Mouse (Mus musculus) forebrain, embryonic 11.5 days (tissue): ENCODE results near the gene Pramel7. TPM values are rescaled to one million over a fixed set of nuclear protein-coding genes. Genes with fewer than 3 reads are reported as not detected.
A peak's percentile ranks its signal among the peaks of the same experiment; 100 is the strongest.
"Not testable (repeated sequence)": the region's sequence is repeated elsewhere in the genome, so short reads cannot be mapped to it uniquely, and the experiment has no call there.

Experiments used
- ATAC-seq: fragments of 200-750 bp; cut with Nextera tagmentation; replicated peaks from 2 replicates; pipeline ENCODE4 v1.8.0; 2017; ENCODE audit warnings: moderate TSS enrichment; ENCODE audit not compliant: low FRiP score
- DNase-seq: peaks from one replicate; pipeline ENCODE4 v3.0.0-alpha.2; 2017; ENCODE audit warnings: low spot score
- H3K27ac ChIP-seq: fragments of 300-500 bp; sonication (generic); 2 replicates; pipeline ENCODE4 v1.5.1; 2014; ENCODE audit warnings: low read depth, low read length
- H3K27me3 ChIP-seq: fragments of 300-500 bp; sonication (generic); 2 replicates; pipeline ENCODE4 v1.6.1; 2014; ENCODE audit warnings: mild to moderate bottlenecking, low read length, mixed read lengths; ENCODE audit not compliant: control insufficient read depth, insufficient read depth
- H3K36me3 ChIP-seq: fragments of 300-500 bp; sonication (generic); 2 replicates; pipeline ENCODE4 v1.6.1; 2014; ENCODE audit warnings: mild to moderate bottlenecking, low read length, moderate library complexity, mixed read lengths; ENCODE audit not compliant: control insufficient read depth, insufficient read depth
- H3K4me1 ChIP-seq: fragments of 300-500 bp; sonication (generic); replicated peaks from 2 replicates; pipeline ENCODE4 v1.6.1; 2014; ENCODE audit warnings: low read length, mixed read lengths; ENCODE audit not compliant: control insufficient read depth, insufficient read depth
- H3K4me2 ChIP-seq: fragments of 300-500 bp; sonication (generic); 2 replicates; pipeline ENCODE4 v1.6.1; 2014; ENCODE audit warnings: low read depth, mild to moderate bottlenecking, low read length, moderate library complexity, mixed read lengths; ENCODE audit not compliant: severe bottlenecking
- H3K4me3 ChIP-seq: fragments of 300-500 bp; sonication (generic); 2 replicates; pipeline ENCODE4 v1.5.1; 2014; ENCODE audit warnings: low read depth, low read length
- H3K9ac ChIP-seq: fragments of 300-500 bp; sonication (generic); 2 replicates; pipeline ENCODE4 v1.6.1; 2014; ENCODE audit warnings: low read length
- H3K9me3 ChIP-seq: fragments of 300-500 bp; sonication (generic); 2 replicates; pipeline ENCODE4 v1.6.1; 2016; ENCODE audit warnings: low read length, mixed read lengths; ENCODE audit not compliant: control insufficient read depth
- WGBS: fragments of 180-500 bp; shearing (Covaris S2); extraction: QIAGEN DNeasy Blood & Tissue Kit; methylation state at CpG from one replicate; pipeline ENCODE4 v1.1.7; 2014; 5-methylcytosine and 5-hydroxymethylcytosine counted together
- polyA plus RNA-seq: library from polyadenylated mRNA; unstranded; fragments of >200 nt; fragmentation: Nextera tagmentation; extraction: Ambion mirVana; gene quantifications from 2 replicates; pipeline ENCODE4 v1.2.1, GENCODE M21; 2014

Gene Pramel7
- polyA plus RNA-seq, result not detected in 2 replicates

GRCm38 (mm10) chr2:87496993-87497392 is at the start of gene Pramel7:
Pramel7 (minus strand) TSS chr2:87497093.
- DNase-seq, ATAC-seq, H3K9ac ChIP-seq, H3K36me3 ChIP-seq, H3K9me3 ChIP-seq, H3K4me3 ChIP-seq, H3K27ac ChIP-seq, H3K4me2 ChIP-seq, H3K4me1 ChIP-seq, H3K27me3 ChIP-seq: not testable (repeated sequence)
- WGBS, result 99% methylated on average over 3 of the region's 5 CpGs

- Histone ChIP-seq H3K36me3 (no peaks in the 10 kb centered on the region), H3K4me2 (no peak within 1 kb of the TSS), H3K4me1 (no peaks in the 10 kb centered on the region), H3K9ac (no peak within 1 kb of the TSS), H3K27ac (no peak within 1 kb of the TSS), H3K9me3 (no peaks in the 10 kb centered on the region), H3K27me3 (no peaks in the 10 kb centered on the region), H3K4me3 (no peak within 1 kb of the TSS)
- WGBS, result 86% methylated on average over 1 of the region's 1 CpGs
- ATAC-seq (no peak), DNase-seq (no peak)
These were observed 48.5 kb upstream of the Pramel7 start, which contains the start of gene Olfr1128 for GRCm38 (mm10) chr2:87545442-87545841. Olfr1128 (minus strand) TSS chr2:87545542.

- no peak overlapping the region for H3K9ac ChIP-seq
- H3K4me2 ChIP-seq, result no peak overlapping the region
- WGBS, result 67% methylated on average over 2 of the region's 2 CpGs
- H3K4me3 ChIP-seq, result no peak overlapping the region
- H3K4me1 ChIP-seq, result no peaks in the 10 kb centered on the region
- ATAC-seq (no peak), DNase-seq (no peak)
- H3K36me3 ChIP-seq, result no peaks in the 10 kb centered on the region
- H3K27ac ChIP-seq, result no peak overlapping the region
- H3K9me3 ChIP-seq, result no peaks in the 10 kb centered on the region
- H3K27me3 ChIP-seq, result no peaks in the 10 kb centered on the region
These were observed 37.9 kb upstream of the Pramel7 start for GRCm38 (mm10) chr2:87534826-87535225.

- no peak for ATAC-seq
- Histone ChIP-seq H3K27ac (no peak within 1 kb of the TSS), H3K4me2 (no peak within 1 kb of the TSS), H3K4me3 (no peak within 1 kb of the TSS), H3K9ac (no peak within 1 kb of the TSS), H3K36me3 (no peaks in the 10 kb centered on the region), H3K27me3 (no peaks in the 10 kb centered on the region), H3K9me3 (no peaks in the 10 kb centered on the region), H3K4me1 (no peaks in the 10 kb centered on the region)
- no peak for DNase-seq
These were observed 34.6 kb upstream of the Pramel7 start, which contains the start of gene Olfr153 for GRCm38 (mm10) chr2:87531496-87531895. Olfr153 (plus strand) TSS chr2:87531796.

GRCm38 (mm10) chr2:87525899-87526616 is 29.2 kb upstream of the Pramel7 start:
- not testable (repeated sequence) for H3K9ac ChIP-seq, H3K4me1 ChIP-seq, H3K4me3 ChIP-seq, H3K27me3 ChIP-seq, H3K27ac ChIP-seq, H3K9me3 ChIP-seq, H3K36me3 ChIP-seq
- WGBS, result 27% methylated on average over 38 of the region's 39 CpGs
- peak overlapping the region; percentile 12; the same call in 1 of the 2 replicates for H3K4me2 ChIP-seq
- ATAC-seq (peak; percentile 81), DNase-seq (peak; percentile 52)

- H3K4me1 ChIP-seq, result no peaks in the 10 kb centered on the region
- no peaks in the 10 kb centered on the region for H3K9me3 ChIP-seq
- no peak for DNase-seq
- H3K4me2 ChIP-seq, result no peak overlapping the region
- H3K4me3 ChIP-seq, result no peak overlapping the region
- 86% methylated on average over 4 of the region's 4 CpGs for WGBS
- H3K27me3 ChIP-seq, result no peaks in the 10 kb centered on the region
- no peak for ATAC-seq
- H3K9ac ChIP-seq, result no peak overlapping the region
- H3K27ac ChIP-seq, result no peak overlapping the region
- H3K36me3 ChIP-seq, result no peaks in the 10 kb centered on the region
These were observed 23.8 kb upstream of the Pramel7 start for GRCm38 (mm10) chr2:87520651-87521050.

- H3K9me3 ChIP-seq, result no peaks in the 10 kb centered on the region
- no peak for ATAC-seq
- DNase-seq, result no peak
- no peak overlapping the region for H3K9ac ChIP-seq
- no peaks in the 10 kb centered on the region for H3K4me1 ChIP-seq
- no peaks in the 10 kb centered on the region for H3K27me3 ChIP-seq
- WGBS, result 92% methylated on average over 3 of the region's 3 CpGs
- no peak overlapping the region for H3K4me3 ChIP-seq
- no peak overlapping the region for H3K27ac ChIP-seq
- no peaks in the 10 kb centered on the region for H3K36me3 ChIP-seq
- no peak overlapping the region for H3K4me2 ChIP-seq
These were observed 19.7 kb upstream of the Pramel7 start for GRCm38 (mm10) chr2:87516581-87516980.

- no peak for DNase-seq
- Histone ChIP-seq H3K27me3 (no peaks in the 10 kb centered on the region), H3K4me2 (no peak overlapping the region), H3K4me3 (no peak overlapping the region), H3K9me3 (no peaks in the 10 kb centered on the region), H3K36me3 (no peaks in the 10 kb centered on the region), H3K9ac (no peak overlapping the region), H3K27ac (no peak overlapping the region), H3K4me1 (no peaks in the 10 kb centered on the region)
- 79% methylated on average over 7 of the region's 8 CpGs for WGBS
- ATAC-seq, result no peak
These were observed 18.7 kb upstream of the Pramel7 start for GRCm38 (mm10) chr2:87515457-87516060.

GRCm38 (mm10) chr2:87515046-87515445 is 18.2 kb upstream of the Pramel7 start:
- WGBS, result 93% methylated on average over 2 of the region's 2 CpGs
- H3K9ac ChIP-seq, result no peak overlapping the region
- H3K4me2 ChIP-seq, result no peak overlapping the region
- H3K27me3 ChIP-seq, result no peaks in the 10 kb centered on the region
- no peaks in the 10 kb centered on the region for H3K9me3 ChIP-seq
- no peaks in the 10 kb centered on the region for H3K4me1 ChIP-seq
- DNase-seq (no peak), ATAC-seq (no peak)
- no peak overlapping the region for H3K4me3 ChIP-seq
- no peaks in the 10 kb centered on the region for H3K36me3 ChIP-seq
- H3K27ac ChIP-seq, result no peak overlapping the region
